Mouse (Mus musculus): Measurements from ENCODE around the gene Ppp1r2. TPM values are rescaled to one million over a fixed set of nuclear protein-coding genes. Genes with fewer than 3 reads are reported as not detected.

Ppp1r2 gene
- total and polyA plus RNA-seq, 2 experiments = 11.5 to 15.9 TPM

- H3K9ac ChIP-seq (ENCODE audit: low read depth, low read length) = no peak overlapping the region
- H3K79me2 ChIP-seq (ENCODE audit: control insufficient read depth, insufficient read depth, low read length) = peaks cover 20% of the 10 kb centered on the region; the same call in 1 of the 2 replicates
- H3K36me3 ChIP-seq (ENCODE audit: control insufficient read depth, insufficient read depth, low read length) = peaks cover 12% of the 10 kb centered on the region
- H3K27me3 ChIP-seq (ENCODE audit: control insufficient read depth, insufficient read depth, low read length) = no peaks in the 10 kb centered on the region
- WGBS = 54% methylated on average over 2 of the region's 2 CpGs
- H3K4me1 ChIP-seq (ENCODE audit: control insufficient read depth, insufficient read depth, low read length) = peaks cover 2% of the 10 kb centered on the region; the same call in 1 of the 2 replicates
- TF ChIP-seq POLR2A (IDR thresholded peaks at IDR 0.05; ENCODE audit: extremely low read depth, insufficient read depth, low read length) (no peak), CTCF (IDR thresholded peaks at IDR 0.05; ENCODE audit: low read depth, low read length) (no peak)
- DNase-seq (ENCODE audit: extremely low read depth, low read depth, low spot score) = peak; percentile 57
- H3K4me3 ChIP-seq (ENCODE audit: insufficient read depth, low read depth, low read length) = no peak overlapping the region
- H3K27ac ChIP-seq (replicated peaks; ENCODE audit: insufficient read depth, low read depth, low read length) = no peak overlapping the region
Observed at GRCm38 (mm10) chr16:31266692-31267091, 8.4 kb downstream of the Ppp1r2 start.

GRCm38 (mm10) chr16:31256151-31256550 lies 18.9 kb downstream of the Ppp1r2 start:
- no peak for TF ChIP-seq POLR2A (IDR thresholded peaks at IDR 0.05; ENCODE audit: extremely low read depth, insufficient read depth, low read length)
- no peak for TF ChIP-seq CTCF (IDR thresholded peaks at IDR 0.05; ENCODE audit: low read depth, low read length)
- DNase-seq (ENCODE audit: extremely low read depth, low read depth, low spot score) = no peak
- Histone ChIP-seq H3K27ac (replicated peaks; ENCODE audit: insufficient read depth, low read depth, low read length) (no peak overlapping the region), H3K4me1 (ENCODE audit: control insufficient read depth, insufficient read depth, low read length) (no peaks in the 10 kb centered on the region), H3K27me3 (ENCODE audit: control insufficient read depth, insufficient read depth, low read length) (no peaks in the 10 kb centered on the region), H3K4me3 (ENCODE audit: insufficient read depth, low read depth, low read length) (no peak overlapping the region), H3K9ac (ENCODE audit: low read depth, low read length) (no peak overlapping the region), H3K79me2 (ENCODE audit: control insufficient read depth, insufficient read depth, low read length) (no peaks in the 10 kb centered on the region), H3K36me3 (ENCODE audit: control insufficient read depth, insufficient read depth, low read length) (peaks cover 41% of the 10 kb centered on the region)
- 92% methylated on average over 2 of the region's 2 CpGs for WGBS

DNA sequence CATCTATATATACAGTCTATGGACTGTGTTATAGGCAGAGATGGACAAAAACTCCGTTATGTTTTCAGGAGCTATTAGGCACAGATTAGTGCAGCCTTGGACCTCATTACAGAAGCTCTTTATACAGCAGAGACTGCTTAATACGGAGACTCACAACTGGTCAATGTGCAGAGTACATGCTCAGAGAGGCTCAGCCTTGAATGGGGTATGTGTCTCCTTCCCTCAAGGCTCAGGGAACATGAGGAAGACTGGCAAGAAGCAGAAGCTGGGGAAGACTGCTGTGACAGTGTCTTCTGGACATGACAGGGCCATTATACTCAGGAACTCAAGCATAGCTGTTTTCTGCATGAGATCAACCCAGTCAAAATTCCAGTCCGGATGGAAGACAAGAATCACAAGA lies 19.4 kb downstream of the Ppp1r2 start:
- no peaks in the 10 kb centered on the region for H3K4me1 ChIP-seq (ENCODE audit: control insufficient read depth, insufficient read depth, low read length)
- H3K79me2 ChIP-seq (ENCODE audit: control insufficient read depth, insufficient read depth, low read length) = no peaks in the 10 kb centered on the region
- TF ChIP-seq POLR2A (IDR thresholded peaks at IDR 0.05; ENCODE audit: extremely low read depth, insufficient read depth, low read length) (no peak), CTCF (IDR thresholded peaks at IDR 0.05; ENCODE audit: low read depth, low read length) (no peak)
- no peak overlapping the region for H3K27ac ChIP-seq (replicated peaks; ENCODE audit: insufficient read depth, low read depth, low read length)
- 88% methylated on average over 3 of the region's 3 CpGs for WGBS
- no peak for DNase-seq (ENCODE audit: extremely low read depth, low read depth, low spot score)
- H3K36me3 ChIP-seq (ENCODE audit: control insufficient read depth, insufficient read depth, low read length) = peaks cover 37% of the 10 kb centered on the region
- H3K9ac ChIP-seq (ENCODE audit: low read depth, low read length) = no peak overlapping the region
- no peaks in the 10 kb centered on the region for H3K27me3 ChIP-seq (ENCODE audit: control insufficient read depth, insufficient read depth, low read length)
- H3K4me3 ChIP-seq (ENCODE audit: insufficient read depth, low read depth, low read length) = no peak overlapping the region

GRCm38 (mm10) chr16:31249401-31249800 lies 25.7 kb downstream of the Ppp1r2 start:
- Histone ChIP-seq H3K4me3 (ENCODE audit: insufficient read depth, low read depth, low read length) (no peak overlapping the region), H3K27ac (replicated peaks; ENCODE audit: insufficient read depth, low read depth, low read length) (no peak overlapping the region), H3K9ac (ENCODE audit: low read depth, low read length) (no peak overlapping the region), H3K36me3 (ENCODE audit: control insufficient read depth, insufficient read depth, low read length) (peaks cover 1% of the 10 kb centered on the region; the same call in 1 of the 2 replicates), H3K79me2 (ENCODE audit: control insufficient read depth, insufficient read depth, low read length) (no peaks in the 10 kb centered on the region), H3K4me1 (ENCODE audit: control insufficient read depth, insufficient read depth, low read length) (no peaks in the 10 kb centered on the region), H3K27me3 (ENCODE audit: control insufficient read depth, insufficient read depth, low read length) (no peaks in the 10 kb centered on the region)
- WGBS = 28% methylated on average over 3 of the region's 3 CpGs
- no peak for DNase-seq (ENCODE audit: extremely low read depth, low read depth, low spot score)
- no peak for TF ChIP-seq POLR2A (IDR thresholded peaks at IDR 0.05; ENCODE audit: extremely low read depth, insufficient read depth, low read length)
- no peak for TF ChIP-seq CTCF (IDR thresholded peaks at IDR 0.05; ENCODE audit: low read depth, low read length)

DNA sequence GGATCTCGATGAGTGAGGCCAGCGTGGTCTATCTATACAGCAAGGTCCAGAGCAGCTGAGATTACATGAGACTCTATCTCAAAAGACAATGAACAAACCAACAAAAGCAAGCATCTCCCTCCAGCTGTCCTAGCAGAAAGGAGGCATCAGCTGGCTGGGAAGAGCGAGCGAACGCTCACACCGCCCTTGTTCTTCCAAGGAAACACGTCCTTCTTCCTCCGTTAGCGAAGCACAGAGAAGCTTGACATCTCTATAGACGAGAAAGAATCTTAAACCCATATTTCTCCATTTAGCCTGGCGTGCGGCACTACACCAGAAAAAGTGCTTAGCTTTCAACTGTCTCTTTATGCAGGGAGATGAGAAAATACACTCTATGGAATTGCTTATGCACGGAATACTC lies 26.4 kb downstream of the Ppp1r2 start:
- TF ChIP-seq CTCF (IDR thresholded peaks at IDR 0.05; ENCODE audit: low read depth, low read length) = no peak
- TF ChIP-seq POLR2A (IDR thresholded peaks at IDR 0.05; ENCODE audit: extremely low read depth, insufficient read depth, low read length) = no peak
- Histone ChIP-seq H3K79me2 (ENCODE audit: control insufficient read depth, insufficient read depth, low read length) (no peaks in the 10 kb centered on the region), H3K27ac (replicated peaks; ENCODE audit: insufficient read depth, low read depth, low read length) (no peak overlapping the region), H3K36me3 (ENCODE audit: control insufficient read depth, insufficient read depth, low read length) (no peaks in the 10 kb centered on the region), H3K4me1 (ENCODE audit: control insufficient read depth, insufficient read depth, low read length) (no peaks in the 10 kb centered on the region), H3K27me3 (ENCODE audit: control insufficient read depth, insufficient read depth, low read length) (no peaks in the 10 kb centered on the region), H3K4me3 (ENCODE audit: insufficient read depth, low read depth, low read length) (no peak overlapping the region), H3K9ac (ENCODE audit: low read depth, low read length) (no peak overlapping the region)
- WGBS = 94% methylated on average over 13 of the region's 13 CpGs
- no peak for DNase-seq (ENCODE audit: extremely low read depth, low read depth, low spot score)

DNA sequence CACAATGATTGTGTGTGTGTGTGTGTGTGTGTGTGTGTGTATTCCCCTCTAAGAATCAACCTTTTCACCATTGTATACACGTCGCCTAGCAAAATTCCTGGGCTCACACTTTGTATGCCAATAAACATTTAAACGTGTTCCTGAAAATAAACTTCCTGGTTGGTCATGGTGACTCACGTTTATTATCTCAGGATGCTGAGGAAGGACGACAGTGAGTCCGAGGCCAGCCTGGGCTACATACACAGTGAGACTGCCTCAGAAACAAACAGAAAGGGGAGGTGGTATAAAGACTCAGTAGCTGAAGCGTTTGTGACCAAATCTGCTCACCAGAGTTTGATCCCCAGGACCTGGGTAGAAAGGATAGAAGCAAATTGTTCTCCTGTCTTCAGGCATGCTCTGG lies 27.6 kb downstream of the Ppp1r2 start:
- H3K79me2 ChIP-seq (ENCODE audit: control insufficient read depth, insufficient read depth, low read length) = no peaks in the 10 kb centered on the region
- H3K27ac ChIP-seq (replicated peaks; ENCODE audit: insufficient read depth, low read depth, low read length) = no peak overlapping the region
- no peak for DNase-seq (ENCODE audit: extremely low read depth, low read depth, low spot score)
- H3K4me1 ChIP-seq (ENCODE audit: control insufficient read depth, insufficient read depth, low read length) = no peaks in the 10 kb centered on the region
- H3K27me3 ChIP-seq (ENCODE audit: control insufficient read depth, insufficient read depth, low read length) = no peaks in the 10 kb centered on the region
- TF ChIP-seq POLR2A (IDR thresholded peaks at IDR 0.05; ENCODE audit: extremely low read depth, insufficient read depth, low read length) (no peak), CTCF (IDR thresholded peaks at IDR 0.05; ENCODE audit: low read depth, low read length) (no peak)
- no peaks in the 10 kb centered on the region for H3K36me3 ChIP-seq (ENCODE audit: control insufficient read depth, insufficient read depth, low read length)
- no peak overlapping the region for H3K4me3 ChIP-seq (ENCODE audit: insufficient read depth, low read depth, low read length)
- H3K9ac ChIP-seq (ENCODE audit: low read depth, low read length) = no peak overlapping the region
- 71% methylated on average over 7 of the region's 7 CpGs for WGBS
